ENCODE assay signal across 20 mouse cellular contexts in genomic region chr4:89275811-89276584, GRCm38 (mm10). TPM values are rescaled to one million over a fixed set of nuclear protein-coding genes. Genes with fewer than 3 reads are reported as not detected.
DNase-seq lines count a peak whose midpoint lies in the region; ATAC-seq and TF ChIP-seq lines count a peak whose summit lies in the region.
"Had no signal": no experiment of that assay in that cellular context is flagged by ENCODE, and none has a peak within 500 bp of the region (broad histone marks: within the 10 kb centered on the region; RNA-seq: fewer than 3 reads in every experiment).

No protein-coding gene starts in this region.

- peaks cover 80% of the 10 kb centered on the region for H3K27me3 ChIP-seq in intestine, embryonic 16.5 days (replicated peaks; ENCODE audit: control insufficient read depth, insufficient read depth, low read length)
- H3K27me3 ChIP-seq in intestine, postnatal 0 days (replicated peaks; ENCODE audit: control insufficient read depth, insufficient read depth, low read length) = peaks cover 95% of the 10 kb centered on the region
- peaks cover 96% of the 10 kb centered on the region for H3K27me3 ChIP-seq in midbrain, embryonic 14.5 days (ENCODE audit: control insufficient read depth, insufficient read depth, low read length)
- H3K27me3 ChIP-seq in midbrain, embryonic 10.5 days (ENCODE audit: low read depth, poor library complexity, severe bottlenecking) = peaks cover 99% of the 10 kb centered on the region

- no peak overlapping the region for H3K9ac ChIP-seq in intestine, embryonic 16.5 days (ENCODE audit: low read depth, low read length)
- no peak overlapping the region for H3K9ac ChIP-seq in intestine, postnatal 0 days (ENCODE audit: low read depth, low read length)
- no peak overlapping the region for H3K9ac ChIP-seq in midbrain, embryonic 14.5 days (replicated peaks; ENCODE audit: low read length)
- H3K9ac ChIP-seq: embryonic facial prominence, embryonic 13.5 days; heart, embryonic 13.5 days; hindbrain, embryonic 12.5 days; liver, embryonic 15.5 days; stomach, embryonic 15.5 days had no signal

- H3K27ac ChIP-seq in intestine, embryonic 16.5 days (ENCODE audit: low read length) = no peak overlapping the region
- no peak overlapping the region for H3K27ac ChIP-seq in intestine, postnatal 0 days (ENCODE audit: low read depth, low read length)
- no peak overlapping the region for H3K27ac ChIP-seq in midbrain, embryonic 14.5 days (replicated peaks; ENCODE audit: low read depth, low read length)
- H3K27ac ChIP-seq in midbrain, embryonic 10.5 days (replicated peaks) = no peak overlapping the region
- H3K27ac ChIP-seq: embryonic facial prominence, embryonic 13.5 days; forebrain, embryonic 10.5 days; heart, embryonic 13.5 days; hindbrain, embryonic 12.5 days; liver, embryonic 15.5 days; stomach, embryonic 15.5 days had no signal

- no peak overlapping the region for H3K4me3 ChIP-seq in intestine, embryonic 16.5 days (ENCODE audit: low read length)
- no peak overlapping the region for H3K4me3 ChIP-seq in intestine, postnatal 0 days (ENCODE audit: low read depth, low read length)
- no peak overlapping the region for H3K4me3 ChIP-seq in midbrain, embryonic 14.5 days (replicated peaks; ENCODE audit: low read depth, low read length)
- no peak overlapping the region for H3K4me3 ChIP-seq in midbrain, embryonic 10.5 days
- H3K4me3 ChIP-seq: embryonic facial prominence, embryonic 13.5 days; forebrain, embryonic 10.5 days; heart, embryonic 13.5 days; hindbrain, embryonic 12.5 days; liver, embryonic 15.5 days; stomach, embryonic 15.5 days had no signal

- peak; percentile 42 for DNase-seq in adrenal gland, adult 2 months
- no peak for DNase-seq in adrenal gland, postnatal 4 days (ENCODE audit: low spot score in 2 of 2)
- peak; percentile 20 for DNase-seq in midbrain, embryonic 14.5 days
- no peak for DNase-seq in midbrain, embryonic 10.5 days (ENCODE audit: low spot score)
- no peak for DNase-seq in cerebellum, adult 9-11 months
- no peak for DNase-seq in layer of hippocampus, postnatal 10 days (ENCODE audit: low spot score in 2 of 2)
- DNase-seq: cerebellum, adult 8-10 months; gastrocnemius, postnatal 25 days; kidney, adult 18-20 months; right cerebral cortex, adult 18-20 months had no signal

- H3K36me3 ChIP-seq in intestine, embryonic 16.5 days (ENCODE audit: control insufficient read depth, insufficient read depth, low read length) = no peaks in the 10 kb centered on the region
- H3K36me3 ChIP-seq in intestine, postnatal 0 days (ENCODE audit: control insufficient read depth, insufficient read depth) = no peaks in the 10 kb centered on the region
- H3K36me3 ChIP-seq in midbrain, embryonic 14.5 days (ENCODE audit: control insufficient read depth, insufficient read depth, low read length) = no peaks in the 10 kb centered on the region
- H3K36me3 ChIP-seq in midbrain, embryonic 10.5 days = no peaks in the 10 kb centered on the region
- H3K36me3 ChIP-seq: embryonic facial prominence, embryonic 13.5 days; forebrain, embryonic 10.5 days; heart, embryonic 13.5 days; hindbrain, embryonic 12.5 days; liver, embryonic 15.5 days; stomach, embryonic 15.5 days had no signal

- 0 out of 2 replicates have a peak, but pooled peaks have one; percentile 19 for ATAC-seq in intestine, embryonic 16.5 days
- no peak for ATAC-seq in intestine, postnatal 0 days
- ATAC-seq in midbrain, embryonic 14.5 days (ENCODE audit: low FRiP score, low TSS enrichment) = no peak

- TF ChIP-seq CTCF in intestine, postnatal 0 days (IDR thresholded peaks at IDR 0.05; ENCODE audit: low read depth) = no peak

- 2% methylated on average over 25 of the region's 25 CpGs for WGBS in intestine, embryonic 16.5 days
- WGBS in intestine, postnatal 0 days = 4% methylated on average over 25 of the region's 25 CpGs
- WGBS in midbrain, embryonic 14.5 days = 2% methylated on average over 25 of the region's 25 CpGs
- WGBS in midbrain, embryonic 10.5 days = under 1% methylated on average over 25 of the region's 25 CpGs

- no peak overlapping the region for H3K4me2 ChIP-seq in intestine, embryonic 16.5 days (ENCODE audit: low read depth, low read length)
- H3K4me2 ChIP-seq in intestine, postnatal 0 days (replicated peaks; ENCODE audit: low read depth) = no peak overlapping the region
- H3K4me2 ChIP-seq in midbrain, embryonic 14.5 days (ENCODE audit: low read length) = no peak overlapping the region
- H3K4me2 ChIP-seq: embryonic facial prominence, embryonic 13.5 days; heart, embryonic 13.5 days; hindbrain, embryonic 12.5 days; liver, embryonic 15.5 days; stomach, embryonic 15.5 days had no signal

- H3K9me3 ChIP-seq in intestine, embryonic 16.5 days (ENCODE audit: control insufficient read depth, low read length) = no peaks in the 10 kb centered on the region
- H3K9me3 ChIP-seq in intestine, postnatal 0 days (ENCODE audit: control insufficient read depth) = no peaks in the 10 kb centered on the region
- no peaks in the 10 kb centered on the region for H3K9me3 ChIP-seq in midbrain, embryonic 14.5 days (ENCODE audit: control insufficient read depth, low read length)
- H3K9me3 ChIP-seq in midbrain, embryonic 10.5 days (replicated peaks) = no peaks in the 10 kb centered on the region
- H3K9me3 ChIP-seq: embryonic facial prominence, embryonic 13.5 days; forebrain, embryonic 10.5 days; heart, embryonic 13.5 days; hindbrain, embryonic 12.5 days; liver, embryonic 15.5 days; stomach, embryonic 15.5 days had no signal

- H3K4me1 ChIP-seq in intestine, embryonic 16.5 days (ENCODE audit: control insufficient read depth, insufficient read depth, low read length) = 0 out of 2 replicates have a peak, but pooled peaks cover 4% of the 10 kb centered on the region
- H3K4me1 ChIP-seq in intestine, postnatal 0 days (replicated peaks; ENCODE audit: control insufficient read depth, insufficient read depth, low read length) = no peaks in the 10 kb centered on the region
- no peaks in the 10 kb centered on the region for H3K4me1 ChIP-seq in midbrain, embryonic 14.5 days (ENCODE audit: control insufficient read depth, insufficient read depth, low read length)
- peaks cover 9% of the 10 kb centered on the region; the same call in 1 of the 2 replicates for H3K4me1 ChIP-seq in midbrain, embryonic 10.5 days
- H3K4me1 ChIP-seq: embryonic facial prominence, embryonic 13.5 days; hindbrain, embryonic 12.5 days; liver, embryonic 15.5 days had no signal

RNA-seq across cellular contexts. Expression of gene Cdkn2a, which starts 18.5 kb away (rescaled TPM):
- total RNA-seq in adrenal gland, adult 2 months (2021) = 1 to 10 TPM; 2.1 to 3.4 TPM
- polyA plus RNA-seq in adrenal gland, adult 2 months (2012; rRNA removed) = 9.4 and 10.3 TPM in 2 replicates
- total RNA-seq in adrenal gland, postnatal 4 days (2021) = 1 to 10 TPM in 1 of 2 experiments, under 1 TPM in 1; 0.67 to 1.2 TPM
- polyA plus RNA-seq in intestine, embryonic 16.5 days (2015; fragmentation: Nextera tagmentation; extraction: Ambion mirVana) = not detected in 2 replicates
- polyA plus RNA-seq in intestine, postnatal 0 days (2015; fragmentation: Nextera tagmentation; extraction: Ambion mirVana) = not detected in 2 replicates
- polyA plus RNA-seq in midbrain, embryonic 14.5 days (2014; fragmentation: Nextera tagmentation; extraction: Ambion mirVana) = not detected in 2 replicates
- polyA plus RNA-seq in midbrain, embryonic 10.5 days (2016; fragmentation: Nextera tagmentation; extraction: Ambion mirVana) = not detected in 2 replicates
- under 1 TPM; 0.65 to 0.85 TPM for total RNA-seq in layer of hippocampus, postnatal 10 days (2021)
- total RNA-seq: gastrocnemius, postnatal 25 days had no signal
- polyA plus RNA-seq: embryonic facial prominence, embryonic 13.5 days; forebrain, embryonic 10.5 days; heart, embryonic 13.5 days; hindbrain, embryonic 12.5 days; limb, embryonic 11.5 days; liver, embryonic 15.5 days; stomach, embryonic 15.5 days; thymus, postnatal 0 days had no signal

RNA-seq across cellular contexts. Expression of gene Cdkn2b, which starts 34.8 kb away (rescaled TPM):
- 10 to 100 TPM in 1 of 2 experiments, 1 to 10 TPM in 1; 6.8 to 10.3 TPM for total RNA-seq in adrenal gland, adult 2 months (2021)
- polyA plus RNA-seq in adrenal gland, adult 2 months (2012; rRNA removed) = 13.6 and 20.7 TPM in 2 replicates
- total RNA-seq in adrenal gland, postnatal 4 days (2021) = 1 to 10 TPM in 1 of 2 experiments, under 1 TPM in 1; 0.82 to 1.5 TPM
- polyA plus RNA-seq in intestine, embryonic 16.5 days (2015; fragmentation: Nextera tagmentation; extraction: Ambion mirVana) = 25.5 and 26.0 TPM in 2 replicates
- polyA plus RNA-seq in intestine, postnatal 0 days (2015; fragmentation: Nextera tagmentation; extraction: Ambion mirVana) = 65.6 and 67.2 TPM in 2 replicates
- 0.47 and 0.75 TPM in 2 replicates for polyA plus RNA-seq in midbrain, embryonic 14.5 days (2014; fragmentation: Nextera tagmentation; extraction: Ambion mirVana)
- 0.09 and 0.19 TPM in 2 replicates for polyA plus RNA-seq in midbrain, embryonic 10.5 days (2016; fragmentation: Nextera tagmentation; extraction: Ambion mirVana)
- total RNA-seq in layer of hippocampus, postnatal 10 days (2021) = 1 to 10 TPM; 2.9 to 4.2 TPM
- polyA plus RNA-seq: liver, embryonic 15.5 days had no signal

Comparison
In these comparisons a context has a peak if more than half of its experiments do, and no peak if none do; other contexts are left out.
1. DNase-seq: peak in adrenal gland, adult 2 months (single experiment) and midbrain, embryonic 14.5 days (single experiment); none in adrenal gland, postnatal 4 days (0 of 2), midbrain, embryonic 10.5 days (single experiment), cerebellum, adult 9-11 months (single experiment) and layer of hippocampus, postnatal 10 days (0 of 2).